Mouse (Mus musculus) embryo, embryonic 9.5 days (tissue): ENCODE results near the gene A3galt2.

Experiments
- DNase-seq: peaks from one replicate; pipeline ENCODE4 v3.0.0-alpha.2; 2017; ENCODE audit errors: extremely low spot score

The A3galt2 gene

GRCm38 (mm10) chr4:128795596-128795995, 40.4 kb downstream of the A3galt2 start:
- peak; percentile 66 for DNase-seq

DNA sequence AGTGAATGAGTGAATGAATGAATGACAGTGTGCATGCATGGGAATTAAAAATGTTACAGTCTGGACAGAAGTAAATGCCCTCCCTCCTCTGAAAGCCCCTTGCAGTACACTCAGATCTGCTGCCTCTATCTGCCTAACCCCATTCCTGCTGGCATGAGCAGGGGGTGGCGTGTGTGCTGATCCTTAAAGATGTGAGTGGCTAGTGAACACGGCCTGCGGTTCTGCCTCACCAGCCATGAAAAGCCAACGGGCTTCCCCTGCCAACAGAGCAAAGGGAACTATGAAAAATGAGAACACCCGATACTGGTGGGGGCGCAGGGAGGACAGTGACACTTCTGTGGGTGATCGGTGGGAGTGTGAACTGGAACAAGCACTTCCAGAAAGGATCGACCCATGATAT, 41.6 kb downstream of the A3galt2 start:
- no peak for DNase-seq

DNA sequence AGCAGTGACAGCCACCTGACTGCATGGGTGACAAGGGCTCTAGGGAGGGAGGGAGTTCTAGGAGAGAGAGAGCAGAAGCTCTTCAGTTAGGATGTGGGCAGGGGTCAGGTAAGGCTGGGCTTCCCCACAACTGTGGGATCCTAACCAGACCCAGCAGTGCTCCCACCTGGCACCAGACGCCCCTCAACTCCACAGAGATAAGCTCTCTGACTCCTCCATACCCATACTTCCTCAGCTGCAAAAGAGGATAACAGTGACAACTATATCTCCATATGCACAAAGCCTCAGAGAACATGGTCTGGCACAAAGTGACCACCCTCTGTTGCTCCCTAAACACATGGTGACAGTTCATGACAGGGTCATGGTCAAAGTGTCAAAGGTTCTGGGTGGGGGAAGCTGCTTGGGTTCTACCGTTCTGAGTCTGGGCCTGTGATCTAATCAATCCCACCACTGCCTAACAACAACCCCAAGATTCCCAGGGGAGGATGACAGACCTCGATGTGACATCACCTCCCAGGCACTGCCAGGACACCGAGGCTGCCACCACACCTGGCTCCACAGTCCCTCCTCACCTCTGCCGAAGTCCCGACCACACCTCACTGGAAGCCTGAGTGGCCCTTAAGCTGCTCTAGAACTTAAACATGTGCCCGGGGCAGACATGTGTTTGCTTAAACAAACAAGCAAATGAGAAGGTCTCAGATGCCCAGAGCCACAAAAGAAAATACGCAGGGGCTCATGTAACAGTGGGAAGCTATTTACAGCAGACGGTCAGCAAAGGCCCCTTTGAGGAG, 46.7 kb downstream of the A3galt2 start:
- no peak for DNase-seq

DNA sequence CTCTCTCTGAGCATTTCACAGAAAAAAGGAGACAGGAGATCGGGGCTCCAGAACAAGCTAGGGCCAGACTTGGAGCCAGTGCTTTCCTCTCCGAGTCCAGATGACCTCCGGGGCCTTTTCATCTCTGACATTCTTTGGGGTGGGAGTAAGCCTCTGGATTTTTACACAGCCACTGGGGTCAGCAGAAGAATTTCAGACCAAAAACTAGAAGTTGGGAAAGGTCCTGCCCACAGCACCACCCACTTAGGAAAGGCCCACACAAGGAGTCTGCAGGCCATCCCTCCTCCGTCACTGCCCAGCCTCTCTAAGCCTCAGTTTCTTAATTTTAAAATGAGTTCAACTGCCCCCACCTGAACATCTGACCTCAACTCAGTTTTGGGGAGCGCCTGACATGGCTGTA, 48.4 kb downstream of the A3galt2 start:
- DNase-seq: no peak

DNA sequence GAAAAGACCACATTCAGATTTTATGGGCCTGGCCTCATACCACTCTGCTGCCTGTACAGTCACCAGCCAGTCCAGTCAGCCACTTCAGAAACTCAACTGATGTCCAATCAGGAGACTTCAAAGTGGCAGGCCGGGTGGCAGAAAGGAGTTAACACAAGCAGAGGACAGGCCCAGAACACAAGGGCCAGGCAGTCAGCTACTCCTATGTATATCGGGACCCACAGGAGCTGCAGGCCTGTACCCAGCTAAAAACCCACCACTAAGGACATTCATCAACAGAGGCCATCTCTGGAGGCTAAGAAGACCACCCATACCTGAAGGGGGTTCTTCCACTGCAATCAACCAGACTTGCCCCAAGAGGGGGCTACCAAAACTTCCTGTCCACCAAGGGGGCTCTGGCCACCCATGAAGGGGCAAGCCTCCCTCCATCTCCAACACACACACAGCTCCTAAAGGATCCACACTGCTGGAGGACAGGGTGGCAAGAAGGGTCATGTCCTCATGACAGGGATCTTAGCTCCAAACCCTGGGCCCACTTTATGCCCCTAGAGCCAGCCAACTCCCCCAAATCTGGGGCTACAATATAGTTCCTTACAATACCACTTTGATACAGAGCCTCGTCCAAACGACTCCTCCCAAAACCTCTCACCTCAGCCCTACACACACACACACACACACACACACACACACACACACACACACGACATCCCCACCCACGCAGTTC, 49.4 kb downstream of the A3galt2 start:
- peak; percentile 60 for DNase-seq

DNA sequence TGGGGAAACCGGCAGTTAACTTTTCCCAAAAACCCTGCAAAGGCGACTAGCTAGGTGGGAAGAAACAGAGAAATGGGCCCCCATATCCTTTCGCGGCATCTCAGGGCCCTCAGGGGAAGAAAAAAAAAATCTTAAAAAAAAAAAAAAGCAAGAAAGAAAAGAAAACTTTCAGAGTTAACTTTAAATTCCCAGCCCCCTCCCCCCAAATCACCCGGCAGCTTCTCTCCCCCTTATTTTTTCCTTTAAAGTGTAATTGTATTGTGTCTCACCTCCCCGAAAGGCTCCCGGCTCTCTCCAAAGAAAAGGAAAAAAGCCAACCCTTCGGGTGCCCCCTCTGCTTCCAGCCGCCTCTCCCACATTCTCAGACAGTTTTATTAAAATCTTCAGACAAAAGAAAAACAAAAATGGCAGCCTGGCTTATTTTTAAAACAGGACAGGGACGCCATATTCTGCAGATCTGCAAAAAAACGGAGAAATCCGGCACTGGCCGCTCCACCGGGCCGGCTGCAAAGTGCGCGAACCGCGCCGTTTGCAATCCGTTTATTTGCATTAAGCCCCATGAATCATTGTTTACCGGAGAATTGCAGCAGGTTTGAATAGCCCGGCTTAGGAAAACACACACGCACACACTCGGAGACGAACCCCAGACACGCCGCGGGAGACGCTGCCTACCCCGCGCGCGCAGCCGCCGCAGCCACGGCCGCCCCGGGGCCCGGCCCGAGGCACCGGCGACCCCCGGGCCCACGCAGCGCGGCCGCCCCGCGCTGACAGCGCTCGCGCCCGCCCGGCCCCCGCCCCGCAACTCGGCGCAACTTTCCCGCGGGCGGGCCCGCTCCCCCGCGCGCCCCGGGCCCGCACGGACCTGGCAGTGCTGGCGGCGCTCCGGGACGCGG, 50.2 kb downstream of the A3galt2 start:
- DNase-seq: peak; percentile 54

DNA sequence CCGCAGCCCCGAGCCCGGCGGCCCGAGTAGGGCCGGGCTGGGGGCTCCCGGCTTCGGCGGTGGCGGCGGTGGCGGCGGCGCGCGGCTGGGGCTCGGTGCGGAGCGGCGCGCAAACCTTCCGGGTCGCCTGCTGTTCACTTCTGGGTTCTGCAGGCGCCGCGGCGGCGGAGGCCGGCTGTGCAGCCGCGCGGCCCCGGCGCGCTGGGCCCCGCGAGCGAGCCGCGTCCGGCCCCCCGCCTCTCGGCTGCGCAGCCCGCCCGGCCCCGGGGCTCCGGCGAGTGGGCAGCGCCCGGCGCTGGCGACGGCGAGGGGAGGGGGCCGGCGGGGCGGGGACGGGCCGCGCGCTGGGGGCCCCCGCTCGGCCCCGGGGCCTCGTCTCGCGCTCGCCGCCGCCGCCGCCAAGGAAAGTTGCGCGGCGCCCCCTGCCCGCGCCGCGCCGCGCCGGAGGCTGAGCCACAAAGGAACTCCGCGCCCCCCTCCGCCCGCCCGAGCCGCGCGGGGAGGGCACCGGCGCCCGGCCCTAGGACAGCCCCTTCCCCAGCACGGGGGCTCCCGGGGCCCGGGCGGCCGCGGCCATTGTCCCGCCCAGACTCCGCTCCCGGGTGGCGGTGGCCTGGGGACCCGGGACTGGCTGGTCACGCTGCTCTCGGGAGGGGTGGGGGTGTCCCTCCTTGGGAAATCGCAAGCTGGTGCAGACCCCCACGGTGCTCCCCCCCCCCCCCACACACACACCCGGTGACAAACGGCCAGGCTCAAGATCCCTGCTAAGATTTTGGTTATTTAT, 51.1 kb downstream of the A3galt2 start, which contains the start of gene Zfp362:
Gene Zfp362 (minus strand): TSS at position 3 of the 784 bp plus-strand sequence.
- DNase-seq: peak; percentile 83

- no peak for DNase-seq
Measured at GRCm38 (mm10) chr4:128806827-128807179, 51.6 kb downstream of the A3galt2 start.

DNA sequence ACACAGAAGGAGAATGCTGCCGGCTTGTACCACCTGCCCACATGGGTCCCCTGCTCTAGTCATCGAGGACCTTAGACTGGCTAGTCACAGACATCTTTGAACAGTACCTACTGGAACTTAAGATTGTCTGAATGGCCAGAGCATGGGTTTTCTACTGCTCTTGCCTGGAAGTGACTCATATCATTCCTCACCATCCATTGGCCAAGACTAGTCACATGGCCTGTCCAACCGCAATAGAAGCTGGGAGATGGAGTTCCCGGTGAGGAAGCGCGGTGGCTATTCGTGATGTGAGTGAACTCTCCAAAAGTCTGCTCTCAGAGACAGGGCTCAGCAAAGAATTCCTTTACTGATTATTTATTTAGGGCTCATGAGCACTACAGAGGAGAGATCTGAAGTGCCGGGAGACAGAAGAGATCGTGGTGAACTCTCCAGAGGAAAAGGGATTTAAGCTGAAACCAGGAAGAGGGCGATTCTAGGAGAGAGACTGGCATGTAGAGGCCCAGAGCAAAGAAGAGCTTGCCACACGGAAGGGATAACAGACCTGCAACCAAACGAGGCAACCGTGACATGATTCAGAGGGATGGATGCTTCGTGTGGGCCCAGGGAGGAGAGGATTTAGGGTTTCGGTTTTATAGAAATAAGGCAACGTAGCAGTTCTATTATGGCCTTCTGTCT, 56.4 kb downstream of the A3galt2 start:
- peak; percentile 77 for DNase-seq

GRCm38 (mm10) chr4:128817011-128817410, 61.8 kb downstream of the A3galt2 start:
- DNase-seq: no peak
